Mouse (Mus musculus) naive thymus-derived CD4-positive, alpha-beta T cell, adult 2 months (primary cell): ENCODE measurements around the gene Crtac1.
A peak's percentile ranks its signal among the peaks of the same experiment; 100 is the strongest.

ENCODE experiments used
- DNase-seq: peaks from one replicate; pipeline ENCODE4 v3.0.0-alpha.2; 2011; ENCODE audit warnings: low read depth

Crtac1 gene

GRCm38 (mm10) chr19:42325894-42326293 is 105.7 kb downstream of the Crtac1 start:
- DNase-seq, result no peak

- DNase-seq, result no peak
Observed at GRCm38 (mm10) chr19:42322357-42323090, 109.1 kb downstream of the Crtac1 start.

DNA sequence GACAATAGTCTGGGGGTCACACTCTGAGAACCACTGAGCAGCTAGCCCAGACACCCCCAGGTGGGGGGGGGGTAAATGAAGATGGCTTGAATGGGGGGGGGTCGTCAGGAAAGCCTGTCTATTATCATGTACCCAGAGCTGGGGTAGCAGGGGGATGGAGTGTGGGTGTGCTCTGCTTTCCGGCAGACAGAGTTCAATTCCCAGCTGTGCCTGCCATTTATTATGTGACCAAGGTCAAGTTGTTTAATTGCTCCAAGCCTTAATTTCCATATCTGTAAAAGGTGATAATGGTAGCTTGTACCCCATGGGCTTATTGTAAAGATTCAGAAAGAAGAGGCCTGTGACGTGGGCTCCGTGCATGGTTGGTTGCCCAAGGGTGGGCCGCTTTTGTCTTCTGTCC is 109.6 kb downstream of the Crtac1 start:
- no peak for DNase-seq

GRCm38 (mm10) chr19:42317648-42318425 is 113.7 kb downstream of the Crtac1 start:
- DNase-seq, result no peak

DNA sequence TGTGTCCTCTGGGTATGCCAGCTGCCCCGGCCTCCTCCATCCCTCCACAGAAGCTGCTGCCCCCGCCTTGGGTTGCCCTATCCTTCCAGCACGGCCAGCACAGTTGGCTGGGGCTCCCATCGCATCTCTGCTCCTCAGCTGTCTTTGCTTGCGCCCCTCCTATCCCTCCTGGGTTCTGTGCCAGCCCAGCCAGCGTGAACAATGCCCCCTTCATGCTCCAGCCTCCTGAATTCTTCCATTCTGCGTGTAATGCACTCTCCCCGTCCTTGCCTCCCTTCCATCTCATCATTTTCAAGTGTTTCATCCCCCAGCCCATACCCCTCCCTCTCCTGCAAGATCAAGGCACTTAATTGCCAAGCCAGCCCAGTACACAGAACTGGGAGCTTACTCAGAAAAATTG is 114.6 kb downstream of the Crtac1 start:
- no peak for DNase-seq

- DNase-seq, result no peak
Observed at GRCm38 (mm10) chr19:42316525-42316924, 115.1 kb downstream of the Crtac1 start.

- peak; percentile 53 for DNase-seq
Observed at GRCm38 (mm10) chr19:42315914-42316313, 115.7 kb downstream of the Crtac1 start.

DNA sequence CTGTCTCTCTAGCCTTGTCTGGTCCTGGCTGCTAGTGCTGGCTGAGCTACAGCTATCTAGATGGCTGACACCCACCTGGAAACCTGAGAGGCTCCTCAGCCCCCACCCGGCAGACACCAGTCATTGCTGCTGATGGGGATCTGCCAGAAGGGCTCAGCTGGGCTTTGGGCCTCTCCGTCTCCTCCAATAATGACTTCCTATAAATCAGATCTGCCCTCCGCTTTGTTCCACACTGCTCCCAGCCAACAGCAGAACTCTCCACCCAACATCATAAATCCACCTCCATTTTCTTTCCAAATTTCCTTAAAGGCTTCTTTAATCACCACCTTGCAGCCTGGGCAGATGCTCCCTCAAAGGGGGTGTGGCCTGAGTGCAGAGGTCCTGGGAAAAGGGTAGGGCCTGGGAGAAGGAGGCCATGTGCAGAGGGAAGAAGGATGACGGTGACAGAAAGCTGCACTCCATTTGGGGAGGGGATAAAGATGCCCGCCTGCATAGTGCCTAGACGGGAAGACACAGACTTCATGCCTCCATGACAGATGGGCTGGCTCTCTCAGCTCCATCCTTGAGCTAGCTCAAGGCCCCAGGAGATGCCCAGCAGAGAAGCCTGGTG is 116.4 kb downstream of the Crtac1 start:
- no peak for DNase-seq

DNA sequence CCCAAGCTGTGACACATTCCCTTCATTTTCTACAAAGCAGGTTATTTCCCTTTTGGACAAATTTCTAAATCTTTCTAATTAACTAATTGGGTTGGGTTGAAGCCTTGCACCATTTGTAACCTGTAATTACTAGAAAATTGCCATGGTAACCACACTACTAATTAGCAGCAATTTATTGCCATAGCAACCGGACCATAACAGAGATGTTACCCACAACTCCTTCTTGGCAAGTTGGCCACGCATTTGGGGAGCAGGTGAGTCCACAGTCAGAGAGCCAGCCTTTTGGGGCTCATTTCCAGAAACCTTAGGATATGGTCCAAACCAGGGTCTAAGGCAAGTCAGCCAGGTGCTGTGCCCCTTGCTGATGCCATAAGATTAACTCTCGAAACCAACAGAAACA is 119.4 kb downstream of the Crtac1 start:
- DNase-seq, result no peak

DNA sequence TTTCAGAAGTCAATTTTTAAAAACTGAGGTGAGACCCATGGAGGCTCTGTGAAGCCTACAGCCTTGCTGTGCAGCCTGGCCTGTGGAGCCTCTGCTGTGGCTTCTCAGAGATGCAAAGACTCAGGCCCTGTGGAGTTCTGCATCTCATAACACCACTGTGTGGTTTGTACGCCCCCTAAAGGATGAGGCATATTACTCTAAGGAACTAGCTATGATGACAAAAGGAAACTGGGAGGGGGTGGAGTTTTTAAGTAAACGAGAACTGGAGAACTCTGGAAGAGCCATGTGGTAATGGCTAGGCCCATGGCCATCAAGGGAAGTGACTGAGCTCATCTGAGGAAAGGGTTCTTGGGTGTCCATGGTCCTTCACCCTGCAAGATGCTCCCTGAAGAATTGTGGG is 120.3 kb downstream of the Crtac1 start:
- no peak for DNase-seq

GRCm38 (mm10) chr19:42308931-42309330 is 122.7 kb downstream of the Crtac1 start:
- no peak for DNase-seq

DNA sequence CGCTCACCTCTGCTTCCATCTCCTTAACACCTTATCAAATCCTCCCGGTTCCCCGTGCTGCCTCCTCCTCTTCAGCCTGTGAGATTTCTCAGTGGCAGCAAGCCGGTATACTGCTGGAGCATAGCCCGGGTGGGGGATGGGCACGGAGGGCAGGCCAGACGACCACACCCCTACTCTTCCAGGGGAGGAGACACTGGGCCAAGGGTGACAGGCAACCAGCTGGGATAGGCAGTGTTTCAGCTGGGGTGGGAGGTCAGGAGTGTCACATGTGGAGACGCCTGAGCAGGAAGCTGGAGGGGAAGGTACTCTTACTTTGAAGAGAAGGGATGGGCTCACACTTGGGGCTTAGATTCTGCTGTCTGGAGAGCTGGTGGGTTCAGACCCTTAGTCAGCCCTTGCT is 124.6 kb downstream of the Crtac1 start:
- DNase-seq, result peak; percentile 11

DNA sequence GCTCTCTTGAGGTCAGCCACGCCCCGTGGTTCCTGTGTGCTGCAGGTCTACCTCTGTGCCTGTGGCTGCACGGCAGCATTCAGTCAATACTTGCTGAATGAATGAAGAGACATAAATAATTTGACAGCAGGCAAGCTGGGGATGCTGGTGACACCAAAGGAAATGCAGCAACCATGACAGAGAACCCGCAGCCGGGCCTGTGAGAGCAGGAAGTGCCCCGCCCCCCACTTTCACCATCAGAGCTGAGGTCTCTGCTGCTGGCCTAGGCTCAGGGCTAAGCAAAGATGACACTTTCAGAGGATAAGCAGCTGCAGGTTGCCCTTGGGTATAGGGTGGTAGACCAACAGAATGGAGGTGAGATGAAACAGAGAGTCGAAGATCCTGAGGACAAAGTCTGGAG is 125.4 kb downstream of the Crtac1 start:
- DNase-seq, result peak; percentile 63

DNA sequence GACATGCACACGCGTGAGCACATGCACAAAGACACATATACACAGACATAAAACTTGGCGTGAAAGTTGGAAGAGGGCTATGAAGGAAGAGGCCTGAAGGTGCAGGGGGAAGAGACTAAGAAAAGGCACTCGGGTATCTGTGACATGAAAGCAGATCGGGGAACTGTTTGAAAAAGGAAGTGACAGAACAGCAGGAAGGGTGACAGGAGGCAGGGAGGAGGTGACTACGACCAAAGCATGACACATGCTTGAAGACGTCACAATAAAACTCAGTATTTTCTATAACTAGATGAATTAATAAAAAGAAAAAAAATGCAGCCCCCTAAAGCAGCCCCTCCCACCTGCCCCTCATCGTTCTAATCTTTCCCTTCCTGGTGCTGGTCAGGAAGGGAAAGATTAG is 125.8 kb downstream of the Crtac1 start:
- DNase-seq, result peak; percentile 27

- DNase-seq, result no peak
Observed at GRCm38 (mm10) chr19:42304506-42304905, 127.1 kb downstream of the Crtac1 start.

- DNase-seq, result no peak
Observed at GRCm38 (mm10) chr19:42303210-42303813, 128.3 kb downstream of the Crtac1 start.

GRCm38 (mm10) chr19:42293216-42293615 is 138.4 kb downstream of the Crtac1 start:
- no peak for DNase-seq

GRCm38 (mm10) chr19:42292106-42292505 is 139.5 kb downstream of the Crtac1 start:
- no peak for DNase-seq

DNA sequence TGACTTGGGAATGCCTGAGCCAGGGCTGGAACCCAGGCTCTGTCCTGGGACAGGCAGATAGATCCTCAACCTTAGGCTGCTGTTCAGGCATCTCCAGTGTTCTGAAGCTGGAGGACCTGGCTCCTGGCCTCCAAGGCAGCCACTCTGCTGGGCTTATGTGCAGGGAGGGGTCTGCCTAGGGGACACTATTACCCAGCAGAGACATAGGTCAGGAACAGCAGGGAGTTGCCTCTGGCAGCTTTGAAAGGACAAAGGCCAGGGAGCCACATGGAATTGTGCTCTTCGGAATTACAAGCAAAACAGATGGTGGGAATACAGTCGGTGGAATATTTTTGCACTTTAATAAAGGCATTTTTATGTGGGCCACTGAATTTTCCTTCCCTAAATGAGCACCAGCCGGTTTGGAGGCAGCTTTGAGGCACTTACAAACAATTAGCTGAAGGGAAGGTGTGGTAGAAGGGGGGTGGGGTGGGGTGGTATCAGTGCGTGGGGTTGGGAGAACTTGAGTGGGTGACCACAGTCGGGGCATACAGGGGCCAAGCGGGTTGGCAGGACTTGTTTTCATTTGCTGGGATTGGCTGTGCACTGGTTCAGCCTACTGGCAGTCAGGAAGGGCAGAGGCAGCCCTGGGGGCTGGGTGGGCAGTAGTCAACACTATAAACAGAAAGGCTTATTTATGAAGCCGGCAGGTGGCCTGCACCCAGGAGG is 140.5 kb downstream of the Crtac1 start:
- no peak for DNase-seq

DNA sequence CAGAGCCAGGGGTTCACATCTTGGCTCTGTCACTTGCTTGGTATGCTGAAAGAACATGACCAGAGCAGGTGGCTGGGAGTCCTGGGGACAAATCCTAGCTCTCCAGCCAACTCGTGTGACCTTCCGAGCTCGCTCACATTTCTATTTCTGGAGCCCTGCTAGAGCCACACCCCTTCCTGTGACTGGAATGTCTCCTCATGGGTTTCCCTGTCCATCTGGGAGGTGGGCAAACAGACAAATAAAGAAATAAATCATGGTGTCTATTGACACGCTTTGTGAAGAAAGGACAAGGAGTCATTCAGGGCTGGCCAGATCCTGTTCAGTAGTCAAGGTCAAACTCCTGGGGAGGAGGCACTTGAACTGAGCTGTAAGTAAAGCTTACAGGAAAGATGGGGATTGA is 143.2 kb downstream of the Crtac1 start:
- no peak for DNase-seq

GRCm38 (mm10) chr19:42284178-42284577 is 147.4 kb downstream of the Crtac1 start:
- no peak for DNase-seq

DNA sequence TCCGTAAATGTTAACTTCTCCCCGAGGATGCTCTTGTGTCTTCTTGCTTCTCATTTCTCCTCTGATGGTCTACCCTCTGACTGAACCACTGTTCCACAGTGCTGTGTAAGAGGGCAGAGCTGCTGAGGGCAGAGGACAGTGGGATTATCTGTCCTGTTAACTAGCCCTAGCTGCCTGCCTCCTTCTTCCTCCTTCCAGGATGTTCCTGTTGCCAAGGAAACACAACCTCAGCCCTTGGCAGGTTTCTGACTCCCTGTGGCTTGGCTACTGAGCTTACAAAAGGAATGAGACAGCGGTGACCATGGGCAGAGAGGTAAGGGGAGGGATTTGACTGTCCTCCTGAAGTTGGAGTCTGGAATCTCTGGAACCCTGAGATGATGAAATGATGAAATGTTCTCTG is 152.0 kb downstream of the Crtac1 start:
- DNase-seq, result no peak
